Mouse (Mus musculus) activated CD4-positive, CD25-positive, alpha-beta regulatory T cell, adult 4 months (primary cell): Measurements from ENCODE around the gene Robo2. TPM values are rescaled to one million over a fixed set of nuclear protein-coding genes. Genes with fewer than 3 reads are reported as not detected.

Experiments
- ATAC-seq: one replicate; pipeline ENCODE4 v1.8.0; 2017
- polyA plus RNA-seq, 2 experiments: library from polyadenylated mRNA; unstranded; fragments of 100-300 nt; shearing (Covaris generic); gene quantifications; one replicate each; pipeline ENCODE4 v1.2.1; 2017

The Robo2 gene
- polyA plus RNA-seq, result under 1 TPM; 0.15 to 0.86 TPM

DNA sequence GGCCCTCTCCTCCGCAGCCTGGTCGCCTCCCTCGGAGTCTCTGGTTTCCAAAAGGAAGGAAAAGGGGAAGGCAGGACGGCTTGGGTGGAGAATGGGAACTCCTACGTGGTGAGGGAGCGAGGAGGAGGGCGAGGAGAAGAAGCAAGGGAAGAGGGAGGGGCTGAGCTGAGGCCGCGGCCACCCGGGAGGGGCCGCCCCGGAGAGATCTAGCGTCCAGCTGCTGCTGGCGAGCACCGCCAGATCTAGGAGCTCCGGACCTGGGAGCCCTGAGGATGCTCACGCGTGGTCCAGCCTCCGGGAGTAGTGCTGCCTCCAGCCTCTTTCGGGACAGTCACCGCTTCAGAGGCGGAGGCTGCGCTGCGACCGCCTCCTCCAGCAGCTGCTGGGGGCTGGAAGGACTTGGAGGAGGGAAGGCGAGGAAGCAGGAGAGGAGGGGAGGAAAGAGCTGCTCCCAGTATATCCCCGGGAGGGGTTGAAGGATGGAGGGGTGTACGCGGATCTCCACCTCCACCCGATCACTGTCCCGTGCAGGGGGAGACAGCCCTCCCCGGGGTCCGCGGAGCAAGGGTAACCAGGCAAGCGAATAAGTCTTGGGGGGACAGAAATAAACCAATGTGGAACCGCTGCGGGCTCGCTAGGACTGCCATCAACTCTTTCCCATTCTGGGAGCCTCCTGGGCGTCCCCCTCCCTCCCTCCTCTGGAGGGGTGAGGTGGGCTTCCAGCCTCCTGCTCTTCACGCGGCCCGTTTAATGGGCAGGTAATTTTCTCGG lies at the start of gene Robo2:
Gene Robo2 (minus strand): TSS at position 345 of the 771 bp plus-strand sequence.
- ATAC-seq, result no peak

- no peak for ATAC-seq
These were observed 46.5 kb upstream of the Robo2 start for GRCm38 (mm10) chr16:74458138-74458537.

GRCm38 (mm10) chr16:74457736-74458135 lies 46.1 kb upstream of the Robo2 start:
- ATAC-seq, result no peak

GRCm38 (mm10) chr16:74456808-74457470 lies 45.3 kb upstream of the Robo2 start:
- no peak for ATAC-seq

DNA sequence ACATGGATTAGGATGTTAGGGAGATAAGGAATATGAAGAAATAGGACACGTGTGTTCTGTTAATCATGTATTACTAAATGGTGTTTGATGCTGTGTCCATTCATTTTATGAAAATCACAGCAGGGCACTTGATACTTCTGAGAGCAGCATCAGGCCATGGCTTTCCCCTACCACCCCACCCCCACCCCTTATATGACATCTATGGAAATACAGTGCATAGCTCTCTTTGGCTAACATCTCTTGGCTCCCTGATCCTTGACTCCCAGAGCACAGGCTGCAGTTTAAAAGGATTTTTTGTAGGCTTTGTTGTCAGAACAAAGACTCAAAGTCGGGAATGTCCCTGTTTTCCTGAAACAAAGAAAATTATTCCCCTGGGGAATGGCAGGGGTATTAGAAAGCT lies 43.6 kb upstream of the Robo2 start:
- ATAC-seq, result no peak

- ATAC-seq, result no peak
These were observed 36.4 kb upstream of the Robo2 start for GRCm38 (mm10) chr16:74448025-74448424.

DNA sequence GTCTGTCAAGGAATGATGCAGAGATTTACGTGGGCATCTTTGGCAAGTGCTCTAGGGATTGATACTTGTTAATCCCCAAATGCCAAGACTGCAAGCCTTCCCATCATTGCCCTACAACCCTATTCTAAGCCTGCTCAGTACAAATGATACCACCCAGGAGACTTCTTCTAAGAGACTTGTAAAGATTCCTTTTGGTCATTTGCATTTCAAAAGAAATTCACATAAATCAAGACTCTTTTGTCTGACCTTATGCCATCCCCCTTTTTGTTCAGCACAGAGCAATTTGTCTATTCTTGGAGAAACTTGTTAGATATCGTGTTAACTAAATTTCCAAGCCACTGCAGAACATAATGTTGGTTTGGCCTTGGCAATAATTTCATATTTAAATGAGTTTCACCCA lies 15.4 kb upstream of the Robo2 start:
- ATAC-seq, result no peak

DNA sequence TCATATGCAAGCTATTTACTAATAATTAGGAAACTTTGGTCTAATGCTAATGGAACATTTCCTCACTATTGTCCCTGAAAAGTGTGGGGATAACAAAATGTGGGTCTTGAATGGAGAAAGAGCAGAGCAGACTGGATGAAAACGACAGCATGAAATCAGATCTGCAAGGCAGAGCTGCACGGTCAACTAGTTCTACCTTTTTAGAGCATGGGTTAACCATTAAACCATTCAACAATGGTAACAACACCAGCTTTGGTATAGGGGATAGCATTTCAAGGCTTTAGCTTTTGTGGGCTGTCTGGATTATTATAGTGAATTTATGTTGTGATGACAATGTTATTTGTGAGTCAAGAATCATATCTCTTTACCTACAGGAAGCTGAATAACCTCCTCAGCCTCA lies 8.7 kb upstream of the Robo2 start:
- ATAC-seq, result no peak

GRCm38 (mm10) chr16:74412471-74413291 lies 1.1 kb upstream of the Robo2 start:
- no peak for ATAC-seq

GRCm38 (mm10) chr16:74411021-74411420 lies 604 bp downstream of the Robo2 start:
- ATAC-seq, result no peak

DNA sequence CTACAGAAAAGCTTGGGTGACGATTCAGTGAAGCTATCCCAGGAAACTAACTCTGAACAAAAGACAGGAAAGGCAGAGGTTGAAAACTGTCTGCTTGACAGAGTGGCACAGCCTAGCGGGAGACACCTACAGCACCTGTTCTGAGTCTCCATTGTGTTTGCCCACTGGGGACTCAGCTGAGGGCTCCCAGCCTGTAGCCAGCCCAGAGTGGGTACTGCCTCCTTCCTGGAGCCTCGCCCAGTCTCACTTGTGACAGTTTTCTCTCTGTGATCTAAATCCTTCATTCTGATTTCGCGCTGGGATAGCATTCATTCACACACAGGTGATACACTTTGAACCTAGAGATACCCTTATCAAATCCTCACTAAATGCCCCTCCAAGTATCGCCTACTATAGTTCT lies 1.5 kb downstream of the Robo2 start:
- no peak for ATAC-seq

DNA sequence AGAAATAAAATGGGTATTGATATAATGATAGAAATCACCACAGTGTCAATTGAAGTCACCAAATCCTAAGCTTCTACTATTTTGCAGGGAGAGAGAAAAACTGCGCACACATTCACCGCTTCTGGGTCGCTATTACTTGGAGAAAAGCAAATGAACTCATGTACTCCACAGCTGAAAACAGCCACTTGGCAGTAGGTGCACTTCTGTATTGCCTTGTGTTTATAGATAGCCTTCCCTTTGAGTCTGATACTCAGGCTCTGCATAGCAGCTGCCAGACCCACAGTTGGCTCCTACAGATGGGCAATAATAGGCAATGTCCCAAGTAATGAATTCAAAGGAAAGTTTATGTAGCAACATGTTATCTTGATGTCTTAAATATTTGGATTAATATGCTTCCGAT lies 2.1 kb downstream of the Robo2 start:
- ATAC-seq, result no peak

GRCm38 (mm10) chr16:74408566-74408965 lies 3.1 kb downstream of the Robo2 start:
- no peak for ATAC-seq

- ATAC-seq, result no peak
These were observed 14.3 kb downstream of the Robo2 start for GRCm38 (mm10) chr16:74397291-74397690.

DNA sequence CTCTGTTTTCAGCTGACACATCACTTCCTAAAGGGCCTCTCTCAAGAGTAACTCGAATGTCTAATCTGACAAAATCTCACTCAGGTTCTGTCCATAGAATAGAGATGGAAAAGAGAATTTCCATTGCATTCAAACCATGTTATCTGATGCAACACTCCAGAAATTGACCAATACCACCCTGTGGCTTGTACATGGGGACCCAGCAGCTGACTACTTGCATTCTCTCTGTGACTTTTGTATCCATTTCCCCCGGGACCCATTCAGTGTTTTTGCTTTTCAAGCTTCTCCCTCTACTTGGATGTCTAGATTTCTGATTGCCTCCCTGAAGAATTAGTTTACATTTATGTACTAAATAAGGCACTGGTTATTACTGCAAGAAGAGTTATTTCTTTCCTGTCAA lies 15.9 kb downstream of the Robo2 start:
- ATAC-seq, result no peak

DNA sequence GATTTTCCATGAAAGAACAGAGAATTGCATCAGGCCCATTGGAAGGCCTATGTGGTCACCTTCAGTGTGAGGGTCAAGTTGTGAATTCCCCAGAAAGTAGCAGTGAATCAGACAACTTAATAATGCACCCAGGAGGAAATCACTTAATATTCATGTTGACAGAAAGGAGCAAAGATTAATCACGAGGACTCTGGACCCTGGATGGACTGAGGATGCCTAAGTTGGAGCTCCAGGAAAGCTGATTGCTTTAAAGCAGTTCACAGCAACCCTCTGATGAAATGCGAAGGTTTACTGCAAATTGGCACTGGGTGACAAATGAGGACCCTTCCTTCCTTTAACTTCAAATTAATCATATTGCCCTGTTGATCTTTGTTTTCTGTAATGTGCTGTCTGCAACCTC lies 32.2 kb downstream of the Robo2 start:
- ATAC-seq, result no peak

DNA sequence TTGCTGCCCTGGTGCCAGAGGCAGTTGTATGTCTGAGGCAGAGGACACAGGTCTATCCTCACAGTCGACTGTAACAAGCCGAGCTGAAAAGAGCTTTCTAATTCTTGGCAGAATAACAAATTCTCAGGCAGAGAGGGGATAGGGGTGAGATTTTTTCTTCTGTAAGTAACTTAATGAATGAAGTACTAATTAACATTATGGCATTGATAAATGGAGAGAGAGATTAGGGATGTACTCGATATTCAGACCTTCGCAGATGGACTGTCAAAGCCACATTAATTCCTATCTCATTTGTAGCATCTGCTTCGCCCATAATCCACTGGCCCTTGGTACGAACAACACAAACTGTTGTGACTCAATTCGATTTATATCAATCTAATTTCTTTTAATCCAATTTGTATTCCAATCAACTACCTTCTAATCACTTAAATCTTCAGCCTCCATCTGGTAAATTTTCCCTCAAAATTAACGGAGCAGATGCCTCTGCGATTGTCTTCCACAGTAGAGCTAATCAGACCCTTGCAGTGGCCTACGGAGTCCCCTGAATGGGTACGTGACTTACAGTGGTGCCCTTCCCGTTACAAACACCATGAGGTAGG lies 36.2 kb downstream of the Robo2 start:
- no peak for ATAC-seq

- ATAC-seq, result no peak
These were observed 37.1 kb downstream of the Robo2 start for GRCm38 (mm10) chr16:74374540-74374939.

DNA sequence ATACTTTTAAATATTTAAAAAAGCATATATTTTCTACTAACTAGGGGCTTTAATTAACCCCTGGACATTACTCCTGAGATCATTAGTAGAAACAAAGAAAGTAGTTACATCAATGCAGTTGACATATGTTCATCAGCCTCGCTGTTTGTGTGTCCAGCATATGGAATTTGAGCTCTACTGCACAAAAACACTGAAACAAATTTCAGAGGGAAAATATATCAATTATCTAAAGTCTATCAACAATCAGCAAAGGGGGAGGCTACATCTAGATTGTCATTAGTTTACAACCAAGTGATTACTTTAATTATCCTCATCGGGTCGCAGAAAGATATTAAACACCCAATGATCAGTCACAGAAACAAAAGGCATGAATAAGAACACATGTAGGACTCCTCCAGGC lies 38.2 kb downstream of the Robo2 start:
- ATAC-seq, result no peak

DNA sequence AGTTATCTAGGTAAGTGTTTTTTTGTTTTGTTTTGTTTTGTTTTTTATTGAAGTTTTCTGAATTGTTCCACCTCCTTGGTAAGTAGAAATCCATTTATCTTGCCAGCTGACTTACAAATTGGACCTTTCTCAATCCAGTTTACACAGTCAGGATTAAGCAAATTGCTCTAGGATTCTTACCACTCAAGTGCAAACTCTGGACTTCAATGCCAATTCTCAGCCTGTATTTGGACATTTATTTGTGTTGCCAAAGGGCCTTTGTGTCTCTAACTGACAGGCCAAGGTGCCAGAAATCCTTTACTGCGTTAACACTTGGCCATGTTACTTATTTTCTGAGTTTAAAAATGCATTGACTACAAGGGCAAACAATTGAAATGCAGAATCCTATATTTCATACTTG lies 38.7 kb downstream of the Robo2 start:
- ATAC-seq, result no peak

DNA sequence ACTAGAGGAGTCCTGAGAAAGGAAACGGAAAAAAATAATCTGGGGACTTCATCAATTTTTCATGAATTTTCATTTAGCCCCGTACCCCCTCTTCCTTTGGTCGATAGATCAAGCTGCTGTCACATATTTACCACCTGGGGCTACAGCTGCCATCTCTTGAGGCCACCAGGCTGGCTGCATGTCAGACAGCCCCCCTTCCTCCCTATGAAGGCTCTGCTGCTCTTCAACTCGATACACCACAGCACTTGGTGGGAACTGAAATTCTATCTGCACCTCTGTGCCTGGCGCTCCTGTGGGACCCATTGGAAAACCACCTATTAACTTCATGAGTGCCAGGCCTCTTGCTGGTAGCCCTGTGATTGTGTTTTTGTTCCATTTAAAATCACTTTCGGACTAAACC lies 63.2 kb downstream of the Robo2 start:
- no peak for ATAC-seq

GRCm38 (mm10) chr16:74338969-74339630 lies 72.5 kb downstream of the Robo2 start:
- no peak for ATAC-seq
